9 mouse cellular contexts compared by ENCODE assay signal in genomic region chr6:116632129-116632528, GRCm38 (mm10). TPM values are rescaled to one million over a fixed set of nuclear protein-coding genes. Genes with fewer than 3 reads are reported as not detected.
A peak's percentile ranks its signal among the peaks of the same experiment; 100 is the strongest.
DNase-seq lines count a peak whose midpoint lies in the region; ATAC-seq lines count a peak whose summit lies in the region.
"Had no signal": no experiment of that assay in that cellular context is flagged by ENCODE, and none has a peak within 500 bp of the region (broad histone marks: within the 10 kb centered on the region; RNA-seq: fewer than 3 reads in every experiment).

No protein-coding gene starts in this region.

- no peaks in the 10 kb centered on the region for H3K9me3 ChIP-seq in forebrain, embryonic 11.5 days (ENCODE audit: control insufficient read depth, low read length)
- no peaks in the 10 kb centered on the region for H3K9me3 ChIP-seq in forebrain, embryonic 12.5 days

- 53% methylated on average over 1 of the region's 1 CpGs for WGBS in forebrain, embryonic 11.5 days
- WGBS in forebrain, embryonic 12.5 days: 50% methylated on average over 1 of the region's 1 CpGs

- H3K9ac ChIP-seq in forebrain, embryonic 11.5 days (ENCODE audit: low read length): no peak overlapping the region
- H3K9ac ChIP-seq in forebrain, embryonic 12.5 days: no peak overlapping the region

- no peaks in the 10 kb centered on the region for H3K36me3 ChIP-seq in forebrain, embryonic 11.5 days (ENCODE audit: control insufficient read depth, insufficient read depth, low read length)
- peaks cover under 1% of the 10 kb centered on the region; the same call in 1 of the 2 replicates for H3K36me3 ChIP-seq in forebrain, embryonic 12.5 days (replicated peaks)
- H3K36me3 ChIP-seq: G1E had no signal

- ATAC-seq in forebrain, embryonic 11.5 days (replicated peaks; ENCODE audit: low FRiP score): no peak
- no peak for ATAC-seq in forebrain, embryonic 12.5 days (ENCODE audit: low FRiP score)
- ATAC-seq in CD4-positive, CD25-positive, alpha-beta regulatory T cell, adult 4 months: peak; percentile 42

- H3K4me3 ChIP-seq in forebrain, embryonic 11.5 days (ENCODE audit: low read depth, low read length): no peak overlapping the region
- no peak overlapping the region for H3K4me3 ChIP-seq in forebrain, embryonic 12.5 days (replicated peaks)

- no peaks in the 10 kb centered on the region for H3K27me3 ChIP-seq in forebrain, embryonic 11.5 days (ENCODE audit: control insufficient read depth, insufficient read depth, low read length)
- no peaks in the 10 kb centered on the region for H3K27me3 ChIP-seq in forebrain, embryonic 12.5 days

- no peak overlapping the region for H3K27ac ChIP-seq in forebrain, embryonic 11.5 days (ENCODE audit: low read depth, low read length)
- H3K27ac ChIP-seq in forebrain, embryonic 12.5 days: no peak overlapping the region

- H3K4me1 ChIP-seq in forebrain, embryonic 11.5 days (replicated peaks; ENCODE audit: control insufficient read depth, insufficient read depth, low read length): no peaks in the 10 kb centered on the region
- peaks cover 7% of the 10 kb centered on the region for H3K4me1 ChIP-seq in forebrain, embryonic 12.5 days

- H3K4me2 ChIP-seq in forebrain, embryonic 11.5 days (ENCODE audit: low read depth, low read length, severe bottlenecking): no peak overlapping the region
- H3K4me2 ChIP-seq in forebrain, embryonic 12.5 days: no peak overlapping the region

- DNase-seq in forebrain, embryonic 11.5 days (ENCODE audit: low spot score): peak; percentile 76
- DNase-seq in c-Kit-negative CD71-positive TER-119-positive erythroid progenitor cells, embryonic 14.5 days (ENCODE audit: low read depth, low spot score): peak; percentile 22
- peak; percentile 67 to 83 for DNase-seq in frontal cortex, postnatal 36 days (ENCODE audit: low spot score in 2 of 2)
- DNase-seq in layer of hippocampus, adult 8-10 months (ENCODE audit: low spot score in 2 of 2): peak; percentile 22 to 70
- DNase-seq in lung, postnatal 36 days: peak; percentile 97
- DNase-seq in spleen, adult 12 weeks (ENCODE audit: low spot score): peak; percentile 14

RNA-seq across cellular contexts. Expression of gene Zfp422, which starts 3.3 kb away (rescaled TPM):
- polyA plus RNA-seq in forebrain, embryonic 11.5 days (2014; fragmentation: Nextera tagmentation; extraction: Ambion mirVana): 351 and 359 TPM in 2 replicates
- polyA plus RNA-seq in forebrain, embryonic 12.5 days (2016; fragmentation: Nextera tagmentation; extraction: Ambion mirVana): 316 and 342 TPM in 2 replicates
- polyA plus RNA-seq in CD4-positive, CD25-positive, alpha-beta regulatory T cell, adult 4 months (2017; shearing (Covaris generic)): 10 to 100 TPM; 24.6 to 27.0 TPM
- 10 to 100 TPM; 19.8 to 22.8 (median 20.4) TPM for total RNA-seq in layer of hippocampus, adult 8-10 months (2022)
- polyA plus RNA-seq: G1E had no signal

RNA-seq across cellular contexts. Expression of gene Depp1, which starts 18.3 kb away (rescaled TPM):
- 3.9 and 5.0 TPM in 2 replicates for polyA plus RNA-seq in forebrain, embryonic 11.5 days (2014; fragmentation: Nextera tagmentation; extraction: Ambion mirVana)
- polyA plus RNA-seq in forebrain, embryonic 12.5 days (2016; fragmentation: Nextera tagmentation; extraction: Ambion mirVana): 4.2 and 4.8 TPM in 2 replicates
- not detected for polyA plus RNA-seq in CD4-positive, CD25-positive, alpha-beta regulatory T cell, adult 4 months (2017; shearing (Covaris generic))
- total RNA-seq in layer of hippocampus, adult 8-10 months (2022): 1 to 10 TPM in 3 of 4 experiments, under 1 TPM in 1; 0.94 to 2.9 (median 1.9) TPM
- total RNA-seq: G1E had no signal
- polyA plus RNA-seq: G1E had no signal

RNA-seq across cellular contexts. Expression of gene Rassf4, which starts 41.6 kb away (rescaled TPM):
- polyA plus RNA-seq in forebrain, embryonic 11.5 days (2014; fragmentation: Nextera tagmentation; extraction: Ambion mirVana): 20.7 and 22.7 TPM in 2 replicates
- 17.1 and 19.9 TPM in 2 replicates for polyA plus RNA-seq in forebrain, embryonic 12.5 days (2016; fragmentation: Nextera tagmentation; extraction: Ambion mirVana)
- 1 to 10 TPM; 3.2 to 5.1 TPM for polyA plus RNA-seq in CD4-positive, CD25-positive, alpha-beta regulatory T cell, adult 4 months (2017; shearing (Covaris generic))
- total RNA-seq in layer of hippocampus, adult 8-10 months (2022): 1 to 10 TPM; 4.7 to 7.3 (median 5.0) TPM
- polyA plus RNA-seq: G1E had no signal

RNA-seq across cellular contexts. Expression of gene Olfr215, which starts 48.1 kb away (rescaled TPM):
- not detected in 2 replicates for polyA plus RNA-seq in forebrain, embryonic 11.5 days (2014; fragmentation: Nextera tagmentation; extraction: Ambion mirVana)
- polyA plus RNA-seq in forebrain, embryonic 12.5 days (2016; fragmentation: Nextera tagmentation; extraction: Ambion mirVana): not detected in 2 replicates
- polyA plus RNA-seq in CD4-positive, CD25-positive, alpha-beta regulatory T cell, adult 4 months (2017; shearing (Covaris generic)): not detected
- total RNA-seq in layer of hippocampus, adult 8-10 months (2022): not detected
- polyA plus RNA-seq: G1E had no signal

Comparison
In these comparisons a context has a peak if more than half of its experiments do, and no peak if none do; other contexts are left out.
1. DNase-seq: peak in every context shown above with its lines; median percentile 97 in lung, postnatal 36 days; 76 in forebrain, embryonic 11.5 days; 75 in frontal cortex, postnatal 36 days; 46 in layer of hippocampus, adult 8-10 months; 22 in c-Kit-negative CD71-positive TER-119-positive erythroid progenitor cells, embryonic 14.5 days; 14 in spleen, adult 12 weeks.
2. RNA of gene Zfp422, which starts 3.3 kb away (polyA plus RNA-seq): 351 to 359 TPM in forebrain, embryonic 11.5 days and 316 to 342 TPM in forebrain, embryonic 12.5 days; 24.6 to 27.0 TPM in CD4-positive, CD25-positive, alpha-beta regulatory T cell, adult 4 months; every median in the first group is over 10 times any median in the second.